Mouse (Mus musculus) layer of hippocampus, adult 8-10 months (tissue): ENCODE measurements at regions not wholly inside any gene's neighbourhood (a gene's known extent, or its start where the extent isn't known, plus 50 kb on each side); places are given as distances from the start of the nearest gene placed in this dataset.

Source experiments
- DNase-seq, 2 experiments: peaks; one replicate each; pipeline ENCODE4 v3.0.0; 2022; ENCODE audit warnings: low spot score in 2 of 2

DNA sequence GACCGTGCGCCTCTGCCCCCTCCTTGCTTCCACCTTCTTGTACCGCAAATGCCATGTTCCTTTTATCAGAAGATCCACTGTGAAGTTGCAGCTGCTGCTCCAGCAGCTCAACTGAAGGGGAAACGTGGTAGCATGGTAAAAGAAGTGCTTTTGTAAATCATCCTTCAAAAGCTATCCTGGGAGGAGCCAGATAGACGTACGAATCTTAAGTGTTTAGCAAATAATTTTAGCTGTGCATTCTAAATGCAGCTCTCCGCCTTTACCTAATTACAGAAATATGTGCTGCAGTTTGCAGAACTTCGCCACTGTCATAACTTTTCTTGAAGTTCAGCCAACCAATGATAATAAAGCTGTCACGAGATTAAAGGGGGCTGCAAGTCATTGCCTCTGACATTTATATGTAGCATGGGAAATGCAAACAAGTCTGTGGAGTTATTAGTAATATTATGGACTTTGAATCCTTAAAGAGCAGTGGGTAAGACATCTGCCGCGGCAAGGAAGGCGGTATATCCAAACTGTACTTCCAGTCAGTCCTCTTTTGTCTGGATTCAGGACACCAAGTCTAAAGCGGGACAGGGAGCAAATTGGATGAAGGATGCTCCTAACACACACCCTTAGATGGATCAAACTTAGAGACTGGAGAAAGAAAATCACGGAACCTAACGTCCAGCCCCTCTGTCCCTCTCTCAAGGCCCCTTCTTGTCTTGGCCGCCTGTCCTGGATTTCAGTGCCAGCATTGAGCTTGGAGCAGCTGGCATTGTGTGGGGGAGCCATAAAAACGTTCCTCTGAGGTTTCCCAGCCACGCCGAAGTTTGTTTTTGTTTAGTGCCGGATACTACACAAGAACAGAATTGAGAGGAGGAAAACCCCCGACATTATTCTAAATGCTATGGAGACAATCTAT, 320.7 kb downstream of the Epha7 start:
- DNase-seq, result no peak

DNA sequence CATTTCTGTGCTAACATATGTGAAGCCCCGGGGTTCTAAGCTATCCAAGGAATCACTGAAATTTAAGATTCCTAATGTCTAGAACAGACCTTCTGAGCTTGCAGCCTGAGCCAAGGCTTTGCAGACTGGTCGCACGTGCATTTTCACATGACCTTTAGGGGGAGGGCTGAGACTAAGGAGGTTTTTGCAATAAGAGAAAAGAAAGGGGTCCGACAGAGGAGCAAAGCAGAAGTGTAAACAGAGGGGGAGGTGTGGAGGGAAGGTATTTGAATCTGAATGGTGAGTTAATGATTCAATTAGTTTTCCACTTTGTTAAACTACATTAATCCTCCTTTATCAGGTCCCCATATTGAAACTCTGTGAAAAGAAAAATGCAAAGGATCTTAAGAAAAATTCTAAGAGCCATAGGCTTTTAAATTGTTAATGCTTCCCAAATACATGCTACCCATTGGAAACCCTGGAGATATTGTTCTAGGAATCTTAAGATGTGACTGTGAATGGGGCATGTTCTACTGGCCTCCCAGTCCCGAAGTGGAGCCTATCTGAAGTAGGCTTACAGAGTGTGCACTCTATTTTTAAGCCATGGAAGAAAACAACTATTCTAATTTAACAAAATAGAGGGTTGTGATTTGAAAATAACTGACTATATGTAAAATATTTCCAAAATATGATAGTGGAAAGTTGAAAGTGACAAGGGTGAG, 322.9 kb downstream of the Epha7 start:
- DNase-seq, result no peak

- no peak for DNase-seq
Observed at GRCm38 (mm10) chr4:29138771-29139301, 325.9 kb downstream of the Epha7 start.

- no peak for DNase-seq
Observed at GRCm38 (mm10) chr4:29143415-29143814, 330.5 kb downstream of the Epha7 start.

- DNase-seq, result no peak
Observed at GRCm38 (mm10) chr4:29145242-29145641, 332.3 kb downstream of the Epha7 start.

DNA sequence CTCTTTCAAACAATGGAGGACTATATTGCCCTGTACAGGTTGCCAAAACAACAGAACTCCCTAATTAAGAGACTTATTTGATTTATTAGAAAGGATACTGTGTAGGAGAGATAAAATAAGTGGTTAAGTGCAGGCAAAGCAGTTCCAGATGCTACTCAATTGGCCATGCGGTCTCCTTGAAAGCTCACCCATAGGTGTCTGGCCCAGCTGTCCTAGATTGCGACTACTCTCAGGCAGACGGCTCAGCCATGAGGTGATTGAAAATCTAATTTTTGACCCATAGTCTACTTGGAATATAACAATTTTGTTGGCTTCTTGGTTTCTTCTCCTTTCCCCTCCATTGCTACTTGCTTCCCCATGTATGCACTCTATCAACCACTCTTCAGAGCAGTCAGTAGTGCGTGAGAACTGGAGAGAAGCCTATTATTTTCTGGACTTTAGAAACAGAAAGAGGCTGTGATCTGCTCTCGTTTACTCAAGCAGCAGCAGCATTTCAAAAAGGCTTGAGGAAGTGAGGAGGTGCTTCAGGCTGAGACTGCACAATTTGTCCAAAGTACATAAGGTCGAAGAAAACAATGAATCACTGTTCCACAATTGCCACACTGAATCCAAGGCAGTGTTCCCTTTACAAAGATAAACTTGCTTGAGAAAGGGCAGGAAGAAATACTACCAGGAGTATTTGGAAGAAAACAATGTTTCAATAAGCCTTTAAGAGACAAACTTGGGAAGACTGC, 339.4 kb downstream of the Epha7 start:
- no peak for DNase-seq

GRCm38 (mm10) chr4:29182494-29182893, 369.6 kb downstream of the Epha7 start:
- no peak for DNase-seq

GRCm38 (mm10) chr4:29183411-29183810, 370.5 kb downstream of the Epha7 start:
- DNase-seq, result no peak

DNA sequence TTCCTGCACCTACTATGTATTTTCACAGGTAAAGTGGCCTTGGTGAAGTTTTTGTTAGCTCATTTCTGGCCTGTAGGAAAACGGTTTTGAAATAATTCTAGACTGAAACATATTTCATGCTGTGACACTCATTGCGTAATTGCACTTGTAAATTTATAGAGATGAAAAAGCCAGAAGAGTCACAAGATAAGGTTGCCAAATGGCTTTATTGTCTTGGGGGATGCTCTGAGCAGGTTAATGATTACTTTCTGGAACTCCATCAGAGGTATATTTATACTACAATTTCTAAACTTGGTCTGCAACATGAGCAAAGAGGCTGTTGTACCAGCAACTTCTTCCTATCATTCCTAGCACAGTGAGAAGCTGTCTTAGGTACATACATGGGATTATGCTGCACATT, 370.9 kb downstream of the Epha7 start:
- no peak for DNase-seq

GRCm38 (mm10) chr4:29200976-29201375, 388.0 kb downstream of the Epha7 start:
- DNase-seq, result no peak
